Mouse (Mus musculus): ENCODE results near the gene Slc12a6.

- TF ChIP-seq CTCF (IDR thresholded peaks at IDR 0.05; ENCODE audit: low read depth): no peak
- TF ChIP-seq EP300 (IDR thresholded peaks at IDR 0.05; ENCODE audit: low read depth): no peak
Observed at GRCm38 (mm10) chr2:112348246-112348645, 82.6 kb downstream of the Slc12a6 start.
